Mouse (Mus musculus): ENCODE data around the gene Nek7.

Gene Nek7

GRCm38 (mm10) chr1:138619996-138620461, at the start of gene Nek7:
Gene Nek7 (minus strand): TSS chr1:138620141.
- DNase-seq (ENCODE audit: low spot score) = no peak

GRCm38 (mm10) chr1:138662342-138662741, 42.4 kb upstream of the Nek7 start:
- no peak for DNase-seq (ENCODE audit: low spot score)

- DNase-seq (ENCODE audit: low spot score) = no peak
These were observed 34.3 kb upstream of the Nek7 start for GRCm38 (mm10) chr1:138654212-138654611.

GRCm38 (mm10) chr1:138644991-138645390, 25.1 kb upstream of the Nek7 start:
- no peak for DNase-seq (ENCODE audit: low spot score)

- no peak for DNase-seq (ENCODE audit: low spot score)
These were observed 23.4 kb upstream of the Nek7 start for GRCm38 (mm10) chr1:138643306-138643830.

GRCm38 (mm10) chr1:138640934-138641461, 21.1 kb upstream of the Nek7 start:
- no peak for DNase-seq (ENCODE audit: low spot score)

GRCm38 (mm10) chr1:138637850-138638249, 17.9 kb upstream of the Nek7 start:
- no peak for DNase-seq (ENCODE audit: low spot score)

GRCm38 (mm10) chr1:138634561-138634960, 14.6 kb upstream of the Nek7 start:
- DNase-seq (ENCODE audit: low spot score) = no peak

GRCm38 (mm10) chr1:138628919-138629318, 9.0 kb upstream of the Nek7 start:
- DNase-seq (ENCODE audit: low spot score) = no peak

- no peak for DNase-seq (ENCODE audit: low spot score)
These were observed 8.5 kb upstream of the Nek7 start for GRCm38 (mm10) chr1:138628486-138628885.

GRCm38 (mm10) chr1:138627804-138628203, 7.9 kb upstream of the Nek7 start:
- no peak for DNase-seq (ENCODE audit: low spot score)

GRCm38 (mm10) chr1:138626288-138626687, 6.3 kb upstream of the Nek7 start:
- DNase-seq (ENCODE audit: low spot score) = no peak

GRCm38 (mm10) chr1:138623870-138624269, 3.9 kb upstream of the Nek7 start:
- DNase-seq (ENCODE audit: low spot score) = no peak

- no peak for DNase-seq (ENCODE audit: low spot score)
These were observed 2.9 kb upstream of the Nek7 start for GRCm38 (mm10) chr1:138622831-138623230.

- no peak for DNase-seq (ENCODE audit: low spot score)
These were observed 2.5 kb upstream of the Nek7 start for GRCm38 (mm10) chr1:138622431-138622830.

GRCm38 (mm10) chr1:138619114-138619971, 598 bp downstream of the Nek7 start:
- peak; percentile 95 for DNase-seq (ENCODE audit: low spot score)

GRCm38 (mm10) chr1:138618012-138618354, 2.0 kb downstream of the Nek7 start:
- DNase-seq (ENCODE audit: low spot score) = peak; percentile 79

- DNase-seq (ENCODE audit: low spot score) = no peak
These were observed 2.5 kb downstream of the Nek7 start for GRCm38 (mm10) chr1:138617279-138618011.

GRCm38 (mm10) chr1:138615388-138615787, 4.6 kb downstream of the Nek7 start:
- no peak for DNase-seq (ENCODE audit: low spot score)

- no peak for DNase-seq (ENCODE audit: low spot score)
These were observed 5.2 kb downstream of the Nek7 start for GRCm38 (mm10) chr1:138614552-138615287.

- DNase-seq (ENCODE audit: low spot score) = no peak
These were observed 7.8 kb downstream of the Nek7 start for GRCm38 (mm10) chr1:138612177-138612576.

GRCm38 (mm10) chr1:138609176-138609575, 10.8 kb downstream of the Nek7 start:
- no peak for DNase-seq (ENCODE audit: low spot score)

Measured in ovary, postnatal 14 days (tissue).